Comparison of ENCODE assay signal across 27 mouse cellular contexts in genomic region chr10:18315071-18315470, GRCm38 (mm10). TPM values are rescaled to one million over a fixed set of nuclear protein-coding genes. Genes with fewer than 3 reads are reported as not detected.
DNase-seq lines count a peak whose midpoint lies in the region; ATAC-seq lines count a peak whose summit lies in the region.
"Had no signal": no experiment of that assay in that cellular context is flagged by ENCODE, and none has a peak within 500 bp of the region (broad histone marks: within the 10 kb centered on the region; RNA-seq: fewer than 3 reads in every experiment).

No protein-coding gene starts in this region.

- 77% methylated on average over 1 of the region's 1 CpGs for WGBS in heart, embryonic 12.5 days

- no peak for ATAC-seq in heart, embryonic 12.5 days (ENCODE audit: insufficient number of reproducible peaks, low FRiP score)
- ATAC-seq: forebrain, embryonic 13.5 days; inflammation-experienced regulatory T-cells, adult 6 months; lung, postnatal 0 days had no signal

- no peaks in the 10 kb centered on the region for H3K27me3 ChIP-seq in heart, embryonic 12.5 days (replicated peaks)
- H3K27me3 ChIP-seq: heart, embryonic 15.5 days; hindbrain, embryonic 12.5 days; limb, embryonic 15.5 days; stomach, embryonic 15.5 days had no signal

- H3K9ac ChIP-seq in heart, embryonic 12.5 days, result no peak overlapping the region
- H3K9ac ChIP-seq: forebrain, embryonic 13.5 days; heart, embryonic 15.5 days; hindbrain, embryonic 12.5 days; limb, embryonic 15.5 days; liver, embryonic 13.5 days; midbrain, embryonic 12.5 days; stomach, embryonic 15.5 days had no signal

- H3K36me3 ChIP-seq in heart, embryonic 12.5 days, result no peaks in the 10 kb centered on the region
- H3K36me3 ChIP-seq: heart, embryonic 15.5 days; hindbrain, embryonic 12.5 days; limb, embryonic 10.5 days; limb, embryonic 15.5 days; liver, embryonic 13.5 days; midbrain, embryonic 12.5 days; stomach, embryonic 15.5 days had no signal

- peaks cover 12% of the 10 kb centered on the region for H3K4me1 ChIP-seq in heart, embryonic 12.5 days (replicated peaks)
- H3K4me1 ChIP-seq: liver, embryonic 13.5 days had no signal

- no peak overlapping the region for H3K27ac ChIP-seq in heart, embryonic 12.5 days (ENCODE audit: poor library complexity, severe bottlenecking)
- H3K27ac ChIP-seq: forebrain, embryonic 13.5 days; heart, embryonic 15.5 days; hindbrain, embryonic 12.5 days; layer of hippocampus, adult 2 months; limb, embryonic 10.5 days; limb, embryonic 15.5 days; liver, embryonic 13.5 days; midbrain, embryonic 12.5 days; stomach, embryonic 15.5 days had no signal

- no peak overlapping the region for H3K4me3 ChIP-seq in heart, embryonic 12.5 days
- H3K4me3 ChIP-seq: forebrain, embryonic 13.5 days; heart, embryonic 15.5 days; hindbrain, embryonic 12.5 days; layer of hippocampus, adult 2 months; limb, embryonic 10.5 days; limb, embryonic 15.5 days; liver, embryonic 13.5 days; megakaryocyte, embryonic 14.5 days; midbrain, embryonic 12.5 days; stomach, embryonic 15.5 days had no signal

- no peaks in the 10 kb centered on the region for H3K9me3 ChIP-seq in heart, embryonic 12.5 days (replicated peaks)
- H3K9me3 ChIP-seq: forebrain, embryonic 13.5 days; heart, embryonic 15.5 days; hindbrain, embryonic 12.5 days; limb, embryonic 10.5 days; limb, embryonic 15.5 days; liver, embryonic 13.5 days; megakaryocyte, embryonic 14.5 days; midbrain, embryonic 12.5 days; stomach, embryonic 15.5 days had no signal

- peak; percentile 17 for DNase-seq in heart, adult 11 months
- peak; percentile 27 to 51 for DNase-seq in layer of hippocampus, postnatal 10 days (ENCODE audit: low spot score in 2 of 2)
- no peak for DNase-seq in layer of hippocampus, adult 9-10 months (ENCODE audit: low spot score)
- DNase-seq in right cerebral cortex, postnatal 14 days, result peak; percentile 11
- DNase-seq in right cerebral cortex, adult 18-20 months, result no peak
- DNase-seq: adrenal gland, postnatal 25 days; B cell, adult 2 months; gastrocnemius, postnatal 10 days; kidney, adult 11 months; kidney, postnatal 14 days; liver, embryonic 13.5 days; lung, adult 18-20 months; lung, postnatal 4 days; thymus, adult 18-20 months; thymus, postnatal 25 days had no signal

- no peak overlapping the region for H3K4me2 ChIP-seq in heart, embryonic 12.5 days
- H3K4me2 ChIP-seq: forebrain, embryonic 13.5 days; heart, embryonic 15.5 days; hindbrain, embryonic 12.5 days; limb, embryonic 15.5 days; liver, embryonic 13.5 days; midbrain, embryonic 12.5 days; stomach, embryonic 15.5 days had no signal

RNA-seq across cellular contexts. Expression of gene Nhsl1, which starts 3.7 kb away (rescaled TPM):
- polyA plus RNA-seq in heart, embryonic 12.5 days (2016; fragmentation: Nextera tagmentation; extraction: Ambion mirVana), result 15.5 and 17.8 TPM in 2 replicates
- 10 to 100 TPM; 62.0 to 66.6 TPM for total RNA-seq in layer of hippocampus, postnatal 10 days (2021)

Comparison
In these comparisons a context has a peak if more than half of its experiments do, and no peak if none do; other contexts are left out.
1. DNase-seq: peak in heart, adult 11 months (single experiment), layer of hippocampus, postnatal 10 days (2 of 2) and right cerebral cortex, postnatal 14 days (single experiment); none in layer of hippocampus, adult 9-10 months (single experiment) and right cerebral cortex, adult 18-20 months (single experiment).